10 mouse cellular contexts compared by ENCODE assay signal in genomic region chr6:121027314-121027713, GRCm38 (mm10).
DNase-seq lines count a peak whose midpoint lies in the region; ATAC-seq and TF ChIP-seq lines count a peak whose summit lies in the region.
"Had no signal": no experiment of that assay in that cellular context is flagged by ENCODE, and none has a peak within 500 bp of the region (broad histone marks: within the 10 kb centered on the region; RNA-seq: fewer than 3 reads in every experiment).

No protein-coding gene starts in this region.

- peaks cover 77% of the 10 kb centered on the region for H3K36me3 ChIP-seq in neural tube, embryonic 13.5 days
- H3K36me3 ChIP-seq in neural tube, embryonic 15.5 days = peaks cover 67% of the 10 kb centered on the region
- H3K36me3 ChIP-seq in testis, adult 2 months (ENCODE audit: control insufficient read depth, insufficient read depth, low read length) = no peaks in the 10 kb centered on the region

- no peaks in the 10 kb centered on the region for H3K27me3 ChIP-seq in neural tube, embryonic 13.5 days
- no peaks in the 10 kb centered on the region for H3K27me3 ChIP-seq in neural tube, embryonic 15.5 days (replicated peaks)
- no peaks in the 10 kb centered on the region for H3K27me3 ChIP-seq in testis, adult 2 months (ENCODE audit: control insufficient read depth, insufficient read depth, low read length)
- H3K27me3 ChIP-seq: embryonic facial prominence, embryonic 13.5 days; neural tube, embryonic 12.5 days had no signal

- peaks cover 25% of the 10 kb centered on the region for H3K4me1 ChIP-seq in neural tube, embryonic 13.5 days (replicated peaks)
- H3K4me1 ChIP-seq in neural tube, embryonic 15.5 days = peaks cover 20% of the 10 kb centered on the region
- no peaks in the 10 kb centered on the region for H3K4me1 ChIP-seq in testis, adult 2 months (ENCODE audit: control insufficient read depth, insufficient read depth, low read length)
- H3K4me1 ChIP-seq in lung, adult 2 months (ENCODE audit: control insufficient read depth, insufficient read depth, low read length) = no peaks in the 10 kb centered on the region

- WGBS in neural tube, embryonic 13.5 days = 65% methylated on average over 5 of the region's 5 CpGs
- 55% methylated on average over 5 of the region's 5 CpGs for WGBS in neural tube, embryonic 15.5 days
- 67% methylated on average over 5 of the region's 5 CpGs for WGBS in lung, adult 2 months

- no peak for TF ChIP-seq CTCF in testis, adult 2 months (IDR thresholded peaks at IDR 0.05; ENCODE audit: control insufficient read depth, insufficient read depth, insufficient replicate concordance, low read depth, low read length)
- no peak for TF ChIP-seq CTCF in lung, adult 2 months (IDR thresholded peaks at IDR 0.05; ENCODE audit: insufficient read depth, low read length)

- no peak overlapping the region for H3K4me2 ChIP-seq in neural tube, embryonic 13.5 days
- no peak overlapping the region for H3K4me2 ChIP-seq in neural tube, embryonic 15.5 days
- H3K4me2 ChIP-seq: embryonic facial prominence, embryonic 13.5 days; neural tube, embryonic 12.5 days had no signal

- peak overlapping the region; percentile 38; the same call in 1 of the 2 replicates for H3K27ac ChIP-seq in neural tube, embryonic 13.5 days (replicated peaks)
- no peak overlapping the region for H3K27ac ChIP-seq in neural tube, embryonic 15.5 days (replicated peaks)
- no peak overlapping the region for H3K27ac ChIP-seq in testis, adult 2 months (ENCODE audit: control insufficient read depth, insufficient read depth, low read depth, low read length)
- H3K27ac ChIP-seq: embryonic facial prominence, embryonic 13.5 days; neural tube, embryonic 12.5 days had no signal

- peak; percentile 30 for DNase-seq in adrenal gland, adult 2 months
- no peak for DNase-seq in adrenal gland, adult 8-10 months
- peak; percentile 38 to 59 for DNase-seq in heart, postnatal 36 days
- no peak for DNase-seq in lung, adult 2 months

- intact Hi-C loops in heart, postnatal 36 days (cut with DNase I) = no loop called here

- ATAC-seq in neural tube, embryonic 13.5 days (ENCODE audit: low read depth) = no peak
- ATAC-seq in neural tube, embryonic 15.5 days (ENCODE audit: low FRiP score) = no peak
- no peak for ATAC-seq in granulocyte monocyte progenitor cell, adult 5-6 weeks (replicated peaks; ENCODE audit: poor library complexity, severe bottlenecking)

- H3K4me3 ChIP-seq in neural tube, embryonic 13.5 days = no peak overlapping the region
- no peak overlapping the region for H3K4me3 ChIP-seq in neural tube, embryonic 15.5 days (replicated peaks)
- H3K4me3 ChIP-seq in testis, adult 2 months (ENCODE audit: control insufficient read depth, low read depth, low read length) = peak overlapping the region; percentile 61
- no peak overlapping the region for H3K4me3 ChIP-seq in lung, adult 2 months (replicated peaks; ENCODE audit: extremely low read depth, low read depth, low read length)
- H3K4me3 ChIP-seq: embryonic facial prominence, embryonic 13.5 days; neural tube, embryonic 12.5 days had no signal

- TF ChIP-seq POLR2A in testis, adult 2 months (IDR thresholded peaks at IDR 0.05; ENCODE audit: control insufficient read depth, low read depth, low read length) = 0 out of 2 replicates have a peak, but pooled peaks have one; percentile 30
- TF ChIP-seq POLR2A in lung, adult 2 months (IDR thresholded peaks at IDR 0.05; ENCODE audit: borderline replicate concordance, extremely low read depth, low read depth, low read length) = no peak

- no peaks in the 10 kb centered on the region for H3K9me3 ChIP-seq in neural tube, embryonic 13.5 days
- no peaks in the 10 kb centered on the region for H3K9me3 ChIP-seq in neural tube, embryonic 15.5 days (replicated peaks)
- H3K9me3 ChIP-seq: embryonic facial prominence, embryonic 13.5 days; neural tube, embryonic 12.5 days had no signal

- no peak overlapping the region for H3K9ac ChIP-seq in neural tube, embryonic 13.5 days
- no peak overlapping the region for H3K9ac ChIP-seq in neural tube, embryonic 15.5 days (replicated peaks)
- H3K9ac ChIP-seq: embryonic facial prominence, embryonic 13.5 days; neural tube, embryonic 12.5 days had no signal

Comparison
In these comparisons a context has a peak if more than half of its experiments do, and no peak if none do; other contexts are left out.
1. DNase-seq: peak in adrenal gland, adult 2 months (single experiment) and heart, postnatal 36 days (2 of 2); none in adrenal gland, adult 8-10 months (single experiment) and lung, adult 2 months (single experiment).